Mouse (Mus musculus) spleen, adult 18-20 months (tissue): Measurements from ENCODE around the gene Zfp57.

Experiments used
- DNase-seq, 2 experiments: peaks; one replicate each; pipeline ENCODE4 v3.0.0; 2022; ENCODE audit warnings: mixed read lengths in 2 of 2

Zfp57 gene

GRCm38 (mm10) chr17:37046312-37047112 is 45.5 kb downstream of the Zfp57 start:
- peak; percentile 49 to 59 for DNase-seq

- DNase-seq: no peak
Observed at GRCm38 (mm10) chr17:37047332-37047976, 46.5 kb downstream of the Zfp57 start.

GRCm38 (mm10) chr17:37047981-37048380 is 47.0 kb downstream of the Zfp57 start:
- DNase-seq: no peak

- no peak for DNase-seq
Observed at GRCm38 (mm10) chr17:37048383-37048782, 47.4 kb downstream of the Zfp57 start.

- DNase-seq: peak; percentile 24 to 66
Observed at GRCm38 (mm10) chr17:37049570-37050310, 48.8 kb downstream of the Zfp57 start.

- DNase-seq: peak; percentile 52 to 62
Observed at GRCm38 (mm10) chr17:37050399-37050798, 49.4 kb downstream of the Zfp57 start.

- DNase-seq: peak in 1 of 2 experiments; percentile 8
Observed at GRCm38 (mm10) chr17:37050876-37051275, 49.9 kb downstream of the Zfp57 start.

- no peak for DNase-seq
Observed at GRCm38 (mm10) chr17:37051745-37052144, 50.8 kb downstream of the Zfp57 start.

GRCm38 (mm10) chr17:37056957-37057356 is 56.0 kb downstream of the Zfp57 start:
- DNase-seq: no peak
